Mouse (Mus musculus) spleen, adult 2 months (tissue): ENCODE data around the gene Wif1.

Experiments used
- CTCF ChIP-seq: fragments of 200-500 bp; IDR thresholded peaks from 2 replicates; pipeline ENCODE4 v1.5.1; 2011; ENCODE audit warnings: mild to moderate bottlenecking, inconsistent platforms; ENCODE audit not compliant: insufficient read depth, insufficient read length, insufficient replicate concordance; ENCODE audit errors: extremely low read depth
- POLR2A ChIP-seq: fragments of 200-500 bp; IDR thresholded peaks from 2 replicates; pipeline ENCODE4 v1.6.1; 2011; ENCODE audit warnings: low read depth, low read length, inconsistent platforms

DNA sequence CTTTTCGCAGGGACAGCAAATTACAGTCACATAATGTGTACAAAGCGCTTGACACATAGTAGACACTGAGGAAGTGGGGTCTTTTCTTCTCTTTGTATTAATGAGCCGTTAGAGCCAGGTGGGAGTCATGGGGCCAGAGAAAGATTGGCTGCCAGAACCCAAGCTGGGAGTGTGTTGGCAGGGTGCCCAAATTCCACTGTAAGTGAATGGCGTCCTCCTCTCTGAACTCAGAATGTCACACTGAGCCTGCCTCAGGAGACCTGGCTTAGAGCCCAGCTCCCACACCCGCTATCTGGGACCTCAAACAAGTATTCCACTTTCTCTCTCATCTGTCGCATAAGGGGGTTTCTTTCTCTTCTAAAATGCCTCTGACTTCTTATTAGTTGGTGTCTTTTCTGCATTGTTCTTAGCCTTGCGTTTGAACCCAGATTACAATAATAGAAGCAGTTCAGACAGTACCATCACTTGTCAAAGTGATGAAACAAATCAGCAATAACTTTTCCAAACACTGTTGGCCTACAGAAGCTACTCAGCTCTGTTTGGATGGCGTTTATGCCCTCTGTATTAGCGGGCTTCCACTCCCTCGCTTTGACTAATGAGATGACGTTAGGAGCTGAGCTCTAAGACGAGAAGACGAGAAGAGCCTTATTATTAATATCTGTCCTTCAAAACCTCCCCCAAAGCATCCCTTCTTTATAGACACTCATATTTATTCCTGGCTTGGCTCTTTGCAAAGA, 21.9 kb downstream of the Wif1 start:
- TF ChIP-seq CTCF: no peak
- TF ChIP-seq POLR2A: no peak
